Mouse (Mus musculus): ENCODE results near the gene Eif4ebp2.

Eif4ebp2 gene

DNA sequence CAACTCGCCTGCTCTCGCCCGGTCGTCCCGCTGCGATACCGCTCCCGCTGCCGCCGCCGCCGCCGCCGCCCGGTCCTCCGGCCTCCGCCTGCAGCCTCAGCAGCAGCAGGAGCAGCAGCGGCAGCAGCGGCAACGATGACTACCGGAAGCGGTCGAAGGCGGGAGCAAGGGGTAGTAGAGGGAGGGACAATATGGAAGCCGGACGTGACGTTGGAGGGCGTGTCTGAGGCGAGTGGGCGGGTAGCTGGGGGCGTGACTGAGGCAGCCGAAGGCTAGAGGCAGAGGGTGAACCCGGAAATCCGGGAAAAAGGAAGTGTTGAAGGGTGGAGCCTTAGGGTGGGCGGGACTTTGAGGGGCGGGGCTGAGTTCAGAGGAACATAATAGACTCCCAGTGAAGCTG lies at the start of gene Eif4ebp2:
Eif4ebp2 (minus strand) TSS at position 17 of the 400 bp plus-strand sequence.
- DNase-seq, result peak; percentile 98 to 99

DNA sequence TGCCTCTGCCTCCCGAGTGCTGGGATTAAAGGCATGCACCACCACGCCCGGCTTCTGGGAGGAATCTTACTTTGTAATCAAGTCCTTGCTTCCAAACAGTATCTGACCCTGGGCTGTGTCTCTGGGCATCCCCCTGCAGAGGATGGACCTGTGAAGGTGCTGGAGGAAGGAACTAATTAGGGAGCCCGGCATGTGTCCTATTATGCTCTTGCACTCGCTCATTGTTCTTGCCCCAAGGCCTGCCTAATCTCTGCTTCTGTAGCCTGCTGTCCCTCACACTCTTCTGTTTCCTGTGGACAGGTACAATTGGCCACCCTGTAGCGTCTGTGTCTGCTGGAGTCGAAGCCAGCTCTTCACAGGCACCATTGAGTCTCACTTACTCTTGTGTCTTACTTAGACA lies 48.3 kb upstream of the Eif4ebp2 start:
- no peak for DNase-seq

DNA sequence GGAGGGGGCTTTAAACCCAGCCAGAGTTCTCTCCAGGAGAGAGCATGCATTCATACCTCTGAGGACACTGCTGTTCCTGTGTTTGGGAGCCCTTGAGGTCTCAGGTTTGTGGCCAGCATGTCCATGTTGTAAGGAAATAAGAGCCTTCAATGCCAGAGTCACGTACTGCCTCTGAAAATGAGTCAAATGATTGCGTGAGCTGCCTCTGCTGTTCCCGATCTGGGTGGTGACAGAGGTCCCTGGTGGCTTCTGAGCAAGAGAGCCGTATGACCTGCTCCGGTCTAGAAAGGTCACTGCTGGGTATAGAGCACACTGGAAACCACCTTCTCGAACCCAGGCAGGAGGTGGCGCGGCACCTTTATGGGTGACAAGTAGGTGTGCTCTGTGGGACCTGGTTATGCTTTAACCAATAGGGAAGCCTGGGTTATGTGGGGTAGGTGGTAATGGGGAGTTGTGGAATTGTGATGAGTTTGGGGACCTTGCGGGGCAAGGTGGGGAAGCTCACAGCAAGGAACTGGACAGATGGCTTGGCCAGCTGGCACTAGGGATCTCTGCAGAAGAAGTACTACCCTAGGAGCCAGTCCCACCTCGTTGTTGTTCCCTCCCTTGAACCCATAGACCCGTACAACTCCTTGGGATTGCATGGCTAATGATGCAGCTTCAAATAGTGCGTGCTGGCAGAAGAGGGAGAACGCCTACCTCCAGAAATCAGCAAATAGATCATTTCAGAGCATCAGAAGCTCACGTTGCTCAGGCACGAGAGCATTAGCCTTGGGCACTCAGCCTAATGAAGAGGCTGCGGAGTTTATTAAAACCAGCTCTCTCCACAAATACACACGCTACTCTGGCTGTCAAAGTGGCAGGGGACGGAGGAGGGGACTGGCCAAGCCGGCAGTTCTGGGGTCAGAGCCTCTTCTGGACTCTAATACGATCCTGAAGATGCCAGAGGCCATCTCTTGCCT lies 47.3 kb upstream of the Eif4ebp2 start:
- no peak for DNase-seq

DNA sequence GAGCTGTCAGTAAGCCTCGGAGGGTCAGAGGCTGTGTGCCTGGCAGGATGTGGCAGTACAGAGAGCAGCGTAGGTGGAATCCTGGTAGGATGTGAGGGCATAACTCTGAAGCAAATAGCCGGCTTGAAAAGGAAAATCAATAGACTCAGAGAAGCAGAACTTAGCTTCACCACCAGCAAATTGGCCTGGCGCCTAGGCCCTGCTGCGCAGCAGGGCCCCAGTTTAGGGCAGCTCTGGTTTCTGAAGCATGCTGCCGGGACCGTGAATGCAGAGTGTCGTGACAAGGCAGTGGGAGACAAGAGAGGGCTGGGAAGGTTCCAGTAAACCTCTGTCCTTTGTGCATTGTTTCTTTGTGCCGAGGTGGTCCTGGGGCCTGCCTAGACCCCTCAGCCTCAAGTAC lies 43.8 kb upstream of the Eif4ebp2 start:
- DNase-seq, result no peak

DNA sequence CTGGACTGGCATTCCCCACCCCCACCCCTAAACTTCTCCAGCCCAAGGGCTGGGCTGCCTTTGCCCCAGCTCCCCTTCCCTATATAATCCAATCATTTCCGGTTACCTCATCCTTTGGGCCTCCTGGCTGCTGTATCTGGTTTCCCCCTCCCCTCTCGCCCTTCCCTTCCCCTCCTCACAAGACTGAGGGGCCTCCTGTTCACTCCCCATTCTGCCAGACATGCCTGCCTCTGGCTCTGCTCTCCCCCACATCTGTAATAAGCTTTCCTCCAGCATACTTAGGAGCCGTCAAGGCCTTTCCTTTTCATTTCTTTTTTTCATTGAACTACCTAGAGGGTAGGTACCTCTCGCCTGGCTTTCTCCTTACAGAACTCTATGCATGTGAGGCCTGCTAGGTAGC lies 43.0 kb upstream of the Eif4ebp2 start:
- no peak for DNase-seq

DNA sequence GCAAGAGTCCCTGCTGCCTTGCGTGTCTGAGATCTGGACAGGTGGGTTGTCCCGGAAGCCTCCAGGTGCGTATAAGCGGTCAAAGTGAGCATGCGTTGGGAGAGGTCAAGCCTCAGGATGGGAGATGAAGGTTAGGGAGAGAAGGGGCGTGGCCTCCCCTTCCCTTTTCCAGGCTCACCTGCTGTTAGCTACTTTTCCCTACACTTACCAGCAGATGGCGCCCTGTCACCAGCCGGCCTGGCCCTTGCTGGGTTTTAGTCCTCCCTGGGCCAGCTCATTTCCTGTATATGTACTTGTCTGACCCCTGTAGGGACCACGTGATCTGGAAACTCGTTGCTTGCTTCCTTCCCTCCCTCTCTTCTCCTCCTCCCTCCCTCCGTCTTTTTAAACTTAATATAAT lies 39.6 kb upstream of the Eif4ebp2 start:
- peak; percentile 80 to 89 for DNase-seq

GRCm38 (mm10) chr10:61491573-61491972 lies 39.1 kb upstream of the Eif4ebp2 start:
- DNase-seq, result no peak

DNA sequence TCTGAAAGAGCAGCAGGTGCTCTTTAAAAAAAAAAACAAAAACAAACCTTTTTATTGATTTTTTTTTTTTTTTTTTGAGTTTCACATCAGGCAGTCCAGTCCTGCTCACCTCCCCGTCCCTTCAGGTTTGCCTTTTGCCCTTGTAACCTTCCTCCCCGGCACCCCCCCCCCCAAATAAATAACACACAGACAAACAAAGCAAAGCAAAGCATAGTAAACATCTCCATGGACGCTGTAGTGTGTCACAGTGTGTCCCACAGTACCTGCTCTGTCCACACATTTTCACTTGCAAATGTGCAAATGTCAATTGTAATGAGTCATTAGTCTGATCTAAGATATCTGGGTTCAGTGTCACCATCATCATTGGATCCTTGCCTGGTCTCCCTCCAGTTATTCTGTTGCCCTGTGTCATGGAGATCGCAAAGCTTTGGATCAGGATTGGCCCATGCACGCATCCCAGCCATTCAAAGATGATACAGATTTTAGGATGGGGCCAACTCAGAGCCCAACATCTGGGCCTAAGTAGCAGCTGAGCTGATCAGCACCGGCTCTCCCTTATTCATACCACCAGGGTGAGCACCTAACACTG lies 36.2 kb upstream of the Eif4ebp2 start:
- DNase-seq, result no peak

- no peak for DNase-seq
Observed at GRCm38 (mm10) chr10:61486551-61487339, 34.3 kb upstream of the Eif4ebp2 start.

GRCm38 (mm10) chr10:61484801-61485200 lies 32.3 kb upstream of the Eif4ebp2 start:
- no peak for DNase-seq

- no peak for DNase-seq
Observed at GRCm38 (mm10) chr10:61482771-61483170, 30.3 kb upstream of the Eif4ebp2 start.

DNA sequence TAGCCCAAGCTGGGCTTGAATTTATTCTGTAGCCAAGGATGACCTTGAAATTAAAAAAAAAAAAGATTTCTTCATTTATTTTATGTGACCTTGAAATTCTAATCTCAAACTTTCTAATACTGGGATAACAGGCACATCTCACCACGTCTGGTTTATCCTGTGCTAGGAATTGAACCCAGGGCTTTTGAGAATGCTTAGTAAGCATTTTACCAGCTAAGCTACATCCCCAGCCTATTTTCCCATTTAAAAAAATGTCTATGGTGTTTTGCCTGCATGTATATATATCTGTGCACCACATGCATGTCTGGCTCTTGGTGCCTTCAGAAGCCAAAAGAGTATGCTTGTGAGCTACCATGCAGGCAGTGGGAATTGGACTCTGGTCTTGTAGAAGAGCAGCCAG lies 28.0 kb upstream of the Eif4ebp2 start:
- DNase-seq, result no peak

DNA sequence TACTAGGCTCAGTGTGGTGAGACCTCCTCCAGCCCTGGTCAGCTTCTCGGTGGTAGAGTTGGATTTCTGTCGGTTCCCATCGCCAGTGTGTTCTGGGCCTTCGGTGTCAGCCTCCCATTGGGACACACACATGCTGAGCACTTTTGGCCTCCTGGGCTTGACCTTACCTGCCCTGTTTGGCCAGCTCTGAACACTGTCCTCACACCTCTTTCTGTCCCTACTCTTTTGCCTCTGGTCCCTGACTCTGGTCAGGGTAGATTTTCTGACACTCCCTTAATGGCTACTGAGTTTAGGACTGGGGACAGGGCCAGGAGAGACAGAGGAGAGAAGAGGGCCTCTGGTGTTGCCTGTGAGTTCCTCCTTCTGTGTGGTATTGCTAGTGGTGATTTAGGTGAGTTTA lies 27.5 kb upstream of the Eif4ebp2 start:
- no peak for DNase-seq

- DNase-seq, result no peak
Observed at GRCm38 (mm10) chr10:61479461-61479860, 27.0 kb upstream of the Eif4ebp2 start.

DNA sequence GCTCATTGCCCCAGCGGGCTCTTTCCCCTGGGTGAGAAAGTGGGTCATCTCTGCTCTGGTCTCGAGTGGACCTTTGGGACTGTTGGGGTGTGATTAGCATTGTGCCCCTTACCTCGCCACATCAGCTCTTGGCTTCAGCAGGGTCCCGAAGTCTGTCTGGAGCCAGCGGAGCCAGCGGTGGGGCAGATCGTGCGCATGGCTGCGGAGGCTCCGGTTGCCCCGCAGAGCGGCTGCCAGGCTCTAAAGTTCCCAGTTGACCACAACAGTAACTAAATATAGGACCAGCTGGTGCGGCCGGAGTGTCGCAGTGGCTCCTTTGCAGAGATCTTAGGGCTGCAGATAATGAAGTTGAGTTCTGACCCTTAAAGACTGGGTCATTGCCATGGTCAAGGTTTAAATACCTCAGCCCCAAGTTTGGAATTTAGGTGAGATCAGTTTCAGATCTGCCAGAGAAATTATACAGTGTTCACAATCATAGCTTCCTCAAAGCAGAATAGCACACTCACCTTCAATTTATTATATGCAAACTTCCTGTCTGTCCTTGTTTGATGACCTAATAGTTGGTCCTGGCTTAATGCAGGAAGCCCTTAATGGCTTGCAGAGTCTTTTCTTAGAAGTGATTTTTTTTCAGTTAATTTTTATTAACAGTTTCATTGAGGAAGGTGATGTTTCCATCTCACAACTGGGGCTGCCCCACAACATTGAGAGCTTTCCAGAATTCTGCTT lies 24.1 kb upstream of the Eif4ebp2 start:
- no peak for DNase-seq

GRCm38 (mm10) chr10:61475594-61476439 lies 23.4 kb upstream of the Eif4ebp2 start, which contains the start of gene Lrrc20:
TSS of gene Lrrc20 (plus strand) at chr10:61475801.
- peak; percentile 93 to 95 for DNase-seq

DNA sequence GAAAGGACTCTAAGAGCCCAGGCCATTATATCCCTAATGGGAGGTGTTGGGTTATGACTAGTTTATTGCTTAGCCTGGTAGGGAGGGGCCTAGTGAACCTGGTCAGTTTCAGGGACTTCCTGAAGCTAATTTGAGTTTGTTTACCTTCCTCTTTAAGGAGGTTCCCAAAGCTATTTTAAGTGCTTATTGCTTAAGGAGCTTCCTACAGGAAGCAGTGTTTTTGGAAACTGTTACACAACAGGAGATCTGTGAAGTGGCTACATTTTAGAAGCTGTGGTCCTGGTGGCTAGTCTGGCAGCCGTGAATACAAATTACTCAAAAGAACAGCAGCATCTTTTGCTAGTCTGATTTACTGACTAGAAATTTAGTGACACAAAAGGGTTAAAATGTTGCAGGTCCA lies 21.9 kb upstream of the Eif4ebp2 start:
- DNase-seq, result no peak

- DNase-seq, result no peak
Observed at GRCm38 (mm10) chr10:61473640-61474039, 21.2 kb upstream of the Eif4ebp2 start.

DNA sequence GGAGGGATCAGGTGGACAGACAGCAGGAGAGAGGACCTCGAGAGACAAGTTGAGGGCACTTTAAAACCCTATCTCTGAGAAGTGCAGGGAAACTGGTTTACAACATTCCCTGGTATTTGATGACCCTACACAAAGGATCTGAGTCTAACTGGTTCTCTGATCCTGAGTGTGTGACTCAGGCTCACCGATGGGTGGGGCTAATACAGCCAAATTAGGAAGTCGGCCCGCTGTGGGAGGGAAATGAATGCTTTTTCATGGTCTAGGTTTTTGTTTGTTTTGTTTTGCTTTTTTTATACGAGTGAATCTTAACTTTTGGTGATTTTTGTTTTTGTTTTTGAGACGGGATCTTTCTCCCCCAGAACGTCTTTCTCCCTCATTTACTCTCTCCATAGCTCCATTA lies 16.4 kb upstream of the Eif4ebp2 start:
- no peak for DNase-seq

GRCm38 (mm10) chr10:61466873-61467272 lies 14.4 kb upstream of the Eif4ebp2 start:
- DNase-seq, result peak in 1 of 2 experiments; percentile 38

DNA sequence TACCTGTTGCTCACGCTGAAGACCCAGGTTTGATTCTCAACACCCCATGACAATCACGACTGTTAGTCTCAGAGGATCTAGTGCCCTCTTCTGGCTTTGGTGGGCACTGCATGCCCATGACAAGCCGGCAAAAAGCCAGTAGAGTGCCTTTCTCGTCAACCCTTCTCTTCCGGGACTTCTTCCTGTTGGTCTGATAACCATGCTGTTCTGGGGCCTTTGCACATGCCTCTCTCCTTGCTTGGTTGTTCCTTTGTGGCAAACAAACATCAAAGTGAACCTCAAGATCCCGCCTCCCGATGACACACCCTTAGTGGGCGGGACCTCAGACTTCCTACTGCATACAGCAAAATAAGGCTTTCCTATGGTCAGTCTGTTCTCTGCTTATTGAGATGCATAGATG lies 13.8 kb upstream of the Eif4ebp2 start:
- no peak for DNase-seq

DNA sequence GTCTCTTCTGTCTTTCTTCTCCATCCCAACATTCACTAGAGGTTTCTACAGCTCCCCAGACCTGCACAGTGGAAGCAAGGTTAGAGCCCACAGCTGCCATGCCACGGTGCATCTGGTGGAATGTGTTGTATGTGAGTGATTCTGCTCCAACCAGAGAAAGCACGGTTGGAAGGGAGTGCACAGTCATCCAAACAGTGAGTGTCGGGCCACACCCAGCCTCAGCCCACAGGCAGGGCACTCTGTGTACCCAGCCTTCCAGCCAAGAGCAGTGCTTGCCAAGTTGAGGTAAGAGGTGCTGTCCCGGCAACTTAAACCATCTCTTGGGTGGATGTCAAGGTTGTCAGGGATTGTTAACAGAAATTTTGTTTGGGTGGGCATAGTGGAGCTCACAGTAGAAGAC lies 12.5 kb upstream of the Eif4ebp2 start:
- DNase-seq, result no peak
